ENCODE assay signal across 19 mouse cellular contexts in the genomic region with DNA sequence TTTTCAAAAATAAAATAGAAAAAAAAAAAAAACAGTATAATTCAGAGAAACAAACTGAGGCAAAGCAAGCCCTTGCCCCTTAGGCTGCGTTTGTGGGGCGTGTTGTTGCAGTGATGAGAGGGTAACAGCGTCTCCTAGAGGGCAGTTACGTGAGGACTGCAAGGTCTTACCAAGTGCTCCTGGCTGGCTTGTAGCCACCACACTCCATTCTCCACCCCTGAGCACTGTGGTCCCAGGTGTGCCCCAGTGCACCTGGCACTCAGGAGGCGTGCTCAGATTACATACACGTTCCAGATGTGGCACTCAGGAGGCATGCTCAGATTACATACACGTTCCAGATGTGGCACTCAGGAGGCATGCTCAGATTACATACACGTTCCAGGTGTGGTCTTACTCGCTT. TPM values are rescaled to one million over a fixed set of nuclear protein-coding genes. Genes with fewer than 3 reads are reported as not detected.
DNase-seq lines count a peak whose midpoint lies in the region; ATAC-seq and TF ChIP-seq lines count a peak whose summit lies in the region.
"Had no signal": no experiment of that assay in that cellular context is flagged by ENCODE, and none has a peak within 500 bp of the region (broad histone marks: within the 10 kb centered on the region; RNA-seq: fewer than 3 reads in every experiment).

No protein-coding gene starts in this region.

- no peak for TF ChIP-seq EP300 in lung, postnatal 0 days (IDR thresholded peaks at IDR 0.05)
- no peak for TF ChIP-seq EP300 in stomach, postnatal 0 days (optimal IDR thresholded peaks at IDR 0.05)

- no peak overlapping the region for H3K4me3 ChIP-seq in intestine, postnatal 0 days (ENCODE audit: low read depth, low read length)
- H3K4me3 ChIP-seq in intestine, embryonic 15.5 days (replicated peaks), result no peak overlapping the region
- H3K4me3 ChIP-seq in lung, postnatal 0 days (ENCODE audit: low read depth, low read length), result no peak overlapping the region
- H3K4me3 ChIP-seq in embryonic facial prominence, embryonic 15.5 days (replicated peaks), result no peak overlapping the region
- H3K4me3 ChIP-seq in stomach, postnatal 0 days (ENCODE audit: low read depth, low read length), result no peak overlapping the region
- H3K4me3 ChIP-seq in forebrain, embryonic 13.5 days, result no peak overlapping the region
- H3K4me3 ChIP-seq: heart, embryonic 13.5 days; limb, embryonic 15.5 days; midbrain, embryonic 12.5 days; neural tube, embryonic 13.5 days had no signal

- no peak for DNase-seq in lung, postnatal 0 days (ENCODE audit: low spot score)
- no peak for DNase-seq in lung, postnatal 10 days
- no peak for DNase-seq in stomach, postnatal 0 days (ENCODE audit: low spot score)
- DNase-seq in kidney, adult 11 months, result no peak
- DNase-seq: B cell, adult 2 months; cerebellum, postnatal 10 days; heart, adult 11 months; heart, postnatal 36 days; lung, postnatal 36 days; thymus, postnatal 14 days had no signal

- no peak overlapping the region for H3K9ac ChIP-seq in intestine, postnatal 0 days (ENCODE audit: low read depth, low read length)
- no peak overlapping the region for H3K9ac ChIP-seq in intestine, embryonic 15.5 days
- no peak overlapping the region for H3K9ac ChIP-seq in lung, postnatal 0 days (replicated peaks; ENCODE audit: low read depth)
- no peak overlapping the region for H3K9ac ChIP-seq in embryonic facial prominence, embryonic 15.5 days
- H3K9ac ChIP-seq in stomach, postnatal 0 days (ENCODE audit: low read length), result no peak overlapping the region
- no peak overlapping the region for H3K9ac ChIP-seq in forebrain, embryonic 13.5 days
- H3K9ac ChIP-seq: heart, embryonic 13.5 days; limb, embryonic 15.5 days; midbrain, embryonic 12.5 days; neural tube, embryonic 13.5 days had no signal

- no peaks in the 10 kb centered on the region for H3K27me3 ChIP-seq in intestine, postnatal 0 days (replicated peaks; ENCODE audit: control insufficient read depth, insufficient read depth, low read length)
- no peaks in the 10 kb centered on the region for H3K27me3 ChIP-seq in intestine, embryonic 15.5 days (replicated peaks)
- H3K27me3 ChIP-seq in lung, postnatal 0 days (replicated peaks; ENCODE audit: insufficient read depth, low read length), result no peaks in the 10 kb centered on the region
- H3K27me3 ChIP-seq in embryonic facial prominence, embryonic 15.5 days, result no peaks in the 10 kb centered on the region
- no peaks in the 10 kb centered on the region for H3K27me3 ChIP-seq in stomach, postnatal 0 days (ENCODE audit: control insufficient read depth, insufficient read depth, low read length)
- no peaks in the 10 kb centered on the region for H3K27me3 ChIP-seq in forebrain, embryonic 13.5 days
- H3K27me3 ChIP-seq: heart, embryonic 13.5 days; limb, embryonic 15.5 days; midbrain, embryonic 12.5 days; neural tube, embryonic 13.5 days had no signal

- H3K4me1 ChIP-seq in intestine, postnatal 0 days (replicated peaks; ENCODE audit: control insufficient read depth, insufficient read depth, low read length), result 0 out of 2 replicates have a peak, but pooled peaks cover 10% of the 10 kb centered on the region
- H3K4me1 ChIP-seq in intestine, embryonic 15.5 days (replicated peaks), result 0 out of 2 replicates have a peak, but pooled peaks cover 4% of the 10 kb centered on the region
- H3K4me1 ChIP-seq in lung, postnatal 0 days (ENCODE audit: insufficient read depth, low read depth, low read length), result no peaks in the 10 kb centered on the region
- H3K4me1 ChIP-seq in embryonic facial prominence, embryonic 15.5 days, result no peaks in the 10 kb centered on the region
- no peaks in the 10 kb centered on the region for H3K4me1 ChIP-seq in stomach, postnatal 0 days (replicated peaks; ENCODE audit: control insufficient read depth, insufficient read depth)
- no peaks in the 10 kb centered on the region for H3K4me1 ChIP-seq in forebrain, embryonic 13.5 days
- H3K4me1 ChIP-seq: midbrain, embryonic 12.5 days; neural tube, embryonic 13.5 days had no signal

- ATAC-seq in intestine, postnatal 0 days, result no peak
- no peak for ATAC-seq in intestine, embryonic 15.5 days
- peak; percentile 37 for ATAC-seq in lung, postnatal 0 days
- ATAC-seq in embryonic facial prominence, embryonic 15.5 days (ENCODE audit: insufficient number of reproducible peaks, low FRiP score, low TSS enrichment, low read depth), result peak; percentile 56; the same call in 1 of the 2 replicates
- no peak for ATAC-seq in stomach, postnatal 0 days (ENCODE audit: low FRiP score, low TSS enrichment)
- ATAC-seq in forebrain, embryonic 13.5 days, result no peak
- ATAC-seq: hindbrain, embryonic 16.5 days had no signal

- no peaks in the 10 kb centered on the region for H3K9me3 ChIP-seq in intestine, postnatal 0 days (ENCODE audit: control insufficient read depth)
- H3K9me3 ChIP-seq in intestine, embryonic 15.5 days, result no peaks in the 10 kb centered on the region
- no peaks in the 10 kb centered on the region for H3K9me3 ChIP-seq in lung, postnatal 0 days (ENCODE audit: low read length)
- H3K9me3 ChIP-seq in embryonic facial prominence, embryonic 15.5 days (replicated peaks), result no peaks in the 10 kb centered on the region
- H3K9me3 ChIP-seq in stomach, postnatal 0 days (ENCODE audit: control insufficient read depth, low read length), result no peaks in the 10 kb centered on the region
- H3K9me3 ChIP-seq in forebrain, embryonic 13.5 days (replicated peaks), result no peaks in the 10 kb centered on the region
- H3K9me3 ChIP-seq: heart, embryonic 13.5 days; limb, embryonic 15.5 days; midbrain, embryonic 12.5 days; neural tube, embryonic 13.5 days had no signal

- peak; percentile 33; the same call in 1 of the 2 replicates for TF ChIP-seq CTCF in intestine, postnatal 0 days (IDR thresholded peaks at IDR 0.05; ENCODE audit: low read depth)
- TF ChIP-seq CTCF in lung, postnatal 0 days (IDR thresholded peaks at IDR 0.05), result peak; percentile 45
- TF ChIP-seq CTCF in stomach, postnatal 0 days (IDR thresholded peaks at IDR 0.05; ENCODE audit: low read depth), result peak; percentile 37; the same call in 1 of the 2 replicates

- H3K4me2 ChIP-seq in intestine, postnatal 0 days (replicated peaks; ENCODE audit: low read depth), result no peak overlapping the region
- H3K4me2 ChIP-seq in intestine, embryonic 15.5 days (replicated peaks), result no peak overlapping the region
- no peak overlapping the region for H3K4me2 ChIP-seq in lung, postnatal 0 days (replicated peaks; ENCODE audit: low read depth, low read length)
- no peak overlapping the region for H3K4me2 ChIP-seq in embryonic facial prominence, embryonic 15.5 days (replicated peaks)
- H3K4me2 ChIP-seq in stomach, postnatal 0 days (replicated peaks; ENCODE audit: low read depth), result no peak overlapping the region
- H3K4me2 ChIP-seq in forebrain, embryonic 13.5 days, result no peak overlapping the region
- H3K4me2 ChIP-seq: heart, embryonic 13.5 days; limb, embryonic 15.5 days; midbrain, embryonic 12.5 days; neural tube, embryonic 13.5 days had no signal

- no peak overlapping the region for H3K27ac ChIP-seq in intestine, postnatal 0 days (ENCODE audit: low read depth, low read length)
- no peak overlapping the region for H3K27ac ChIP-seq in intestine, embryonic 15.5 days
- H3K27ac ChIP-seq in lung, postnatal 0 days (ENCODE audit: low read length), result no peak overlapping the region
- no peak overlapping the region for H3K27ac ChIP-seq in embryonic facial prominence, embryonic 15.5 days (replicated peaks)
- no peak overlapping the region for H3K27ac ChIP-seq in stomach, postnatal 0 days (replicated peaks)
- no peak overlapping the region for H3K27ac ChIP-seq in forebrain, embryonic 13.5 days
- H3K27ac ChIP-seq: heart, embryonic 13.5 days; limb, embryonic 15.5 days; midbrain, embryonic 12.5 days; neural tube, embryonic 13.5 days had no signal

- no peaks in the 10 kb centered on the region for H3K36me3 ChIP-seq in intestine, postnatal 0 days (ENCODE audit: control insufficient read depth, insufficient read depth)
- no peaks in the 10 kb centered on the region for H3K36me3 ChIP-seq in intestine, embryonic 15.5 days
- no peaks in the 10 kb centered on the region for H3K36me3 ChIP-seq in lung, postnatal 0 days (ENCODE audit: insufficient read depth, low read length)
- H3K36me3 ChIP-seq in embryonic facial prominence, embryonic 15.5 days, result no peaks in the 10 kb centered on the region
- H3K36me3 ChIP-seq in stomach, postnatal 0 days (ENCODE audit: control insufficient read depth, insufficient read depth, low read length), result no peaks in the 10 kb centered on the region
- H3K36me3 ChIP-seq in forebrain, embryonic 13.5 days (ENCODE audit: poor library complexity, severe bottlenecking), result no peaks in the 10 kb centered on the region
- H3K36me3 ChIP-seq: heart, embryonic 13.5 days; limb, embryonic 15.5 days; midbrain, embryonic 12.5 days; neural tube, embryonic 13.5 days had no signal

- 75% methylated on average over 9 of the region's 9 CpGs for WGBS in intestine, postnatal 0 days
- 79% methylated on average over 9 of the region's 9 CpGs for WGBS in intestine, embryonic 15.5 days
- 67% methylated on average over 9 of the region's 9 CpGs for WGBS in lung, postnatal 0 days
- 29% methylated on average over 9 of the region's 9 CpGs for WGBS in embryonic facial prominence, embryonic 15.5 days
- WGBS in stomach, postnatal 0 days, result 67% methylated on average over 9 of the region's 9 CpGs
- 78% methylated on average over 9 of the region's 9 CpGs for WGBS in forebrain, embryonic 13.5 days

RNA-seq across cellular contexts. Expression of gene Zfp704, which starts 7.2 kb away (rescaled TPM):
- polyA plus RNA-seq in intestine, postnatal 0 days (2015; fragmentation: Nextera tagmentation; extraction: Ambion mirVana), result 2.8 and 3.3 TPM in 2 replicates
- 6.0 and 6.3 TPM in 2 replicates for polyA plus RNA-seq in intestine, embryonic 15.5 days (2015; fragmentation: Nextera tagmentation; extraction: Ambion mirVana)
- polyA plus RNA-seq in lung, postnatal 0 days (2015; fragmentation: Nextera tagmentation; extraction: Ambion mirVana), result 5.9 and 7.7 TPM in 2 replicates
- 9.0 and 10.2 TPM in 2 replicates for polyA plus RNA-seq in embryonic facial prominence, embryonic 15.5 days (2015; fragmentation: Nextera tagmentation; extraction: Ambion mirVana)
- polyA plus RNA-seq in stomach, postnatal 0 days (2015; fragmentation: Nextera tagmentation; extraction: Ambion mirVana), result 3.4 and 3.9 TPM in 2 replicates
- 10.6 and 10.9 TPM in 2 replicates for polyA plus RNA-seq in forebrain, embryonic 13.5 days (2015; fragmentation: Nextera tagmentation; extraction: Ambion mirVana)

Comparison
In these comparisons a context has a peak if more than half of its experiments do, and no peak if none do; other contexts are left out.
1. ATAC-seq: peak in lung, postnatal 0 days (single experiment) and embryonic facial prominence, embryonic 15.5 days (single experiment); none in intestine, postnatal 0 days (single experiment), intestine, embryonic 15.5 days (single experiment), stomach, postnatal 0 days (single experiment) and forebrain, embryonic 13.5 days (single experiment).
2. Peak in every context shown above with its lines, with median percentiles within 50 percentile points of each other: CTCF ChIP-seq.